Mouse (Mus musculus) MEL (cell line): Measurements from ENCODE around the gene S1pr4. TPM values are rescaled to one million over a fixed set of nuclear protein-coding genes. Genes with fewer than 3 reads are reported as not detected.
A peak's percentile ranks its signal among the peaks of the same experiment; 100 is the strongest.

Source experiments
- DNase-seq: peaks from one replicate; pipeline ENCODE4 v3.0.0; 2011; ENCODE audit warnings: low read depth, low spot score
- H3K27ac ChIP-seq: 2 replicates; pipeline ENCODE4 v1.5.1; 2012; ENCODE audit warnings: low read depth, mild to moderate bottlenecking, control low read depth, low read length, moderate library complexity; ENCODE audit not compliant: control insufficient read depth
- H3K27me3 ChIP-seq, 2 experiments: fragments of 150-350 bp in 1 of 2; sonication (generic) in 1 of 2; 2 replicates each; pipeline ENCODE4 v1.6.1; 2012; ENCODE audit warnings: low read length in 2 of 2, mild to moderate bottlenecking in 2 of 2, improper control_type of control experiment in 1 of 2, moderate library complexity in 1 of 2; ENCODE audit not compliant: insufficient read depth in 2 of 2, control insufficient read depth in 1 of 2
- H3K36me3 ChIP-seq, 2 experiments: 2 replicates each; pipeline ENCODE4 v1.6.1; 2012 to 2014; ENCODE audit warnings: low read length in 2 of 2, improper control_type of control experiment in 1 of 2, inconsistent platforms in 1 of 2, mild to moderate bottlenecking in 1 of 2; ENCODE audit not compliant: insufficient read depth in 2 of 2, control insufficient read depth in 1 of 2
- H3K4me1 ChIP-seq, 2 experiments: fragments of 150-350 bp in 1 of 2; sonication (generic) in 1 of 2; 2 replicates each; pipeline ENCODE4 v1.6.1; 2012; ENCODE audit warnings: low read length in 2 of 2, improper control_type of control experiment in 1 of 2, mild to moderate bottlenecking in 1 of 2; ENCODE audit not compliant: insufficient read depth in 2 of 2, control insufficient read depth in 1 of 2
- H3K4me3 ChIP-seq, 2 experiments: fragments of 150-350 bp in 1 of 2; sonication (generic) in 1 of 2; 2 replicates each; pipeline ENCODE4 v1.5.1; 2012; ENCODE audit warnings: low read depth in 2 of 2, low read length in 2 of 2, mild to moderate bottlenecking in 2 of 2, moderate library complexity in 2 of 2, control low read depth in 1 of 2, improper control_type of control experiment in 1 of 2; ENCODE audit not compliant: control insufficient read depth in 1 of 2, insufficient read depth in 1 of 2
- H3K79me2 ChIP-seq: 2 replicates; pipeline ENCODE4 v1.6.1; 2012; ENCODE audit warnings: mild to moderate bottlenecking, low read length, moderate library complexity; ENCODE audit not compliant: control insufficient read depth, poor library complexity, insufficient read depth
- H3K9ac ChIP-seq: 2 replicates; pipeline ENCODE4 v1.6.1; 2012; ENCODE audit warnings: low read depth, mild to moderate bottlenecking, control low read depth, low read length, moderate library complexity; ENCODE audit not compliant: control insufficient read depth, poor library complexity, severe bottlenecking
- H3K9me3 ChIP-seq: fragments of 150-350 bp; sonication (generic); replicated peaks from 2 replicates; pipeline ENCODE4 v1.6.1; 2012; ENCODE audit warnings: mild to moderate bottlenecking, low read length, improper control_type of control experiment, moderate library complexity; ENCODE audit not compliant: insufficient read depth
- BHLHE40 ChIP-seq: IDR thresholded peaks from 2 replicates; pipeline ENCODE4 v1.6.1; 2012; ENCODE audit warnings: low read depth, mild to moderate bottlenecking, inconsistent platforms, low read length, improper control_type of control experiment, borderline replicate concordance
- CHD1 ChIP-seq: IDR thresholded peaks from 2 replicates; pipeline ENCODE4 v1.6.1; 2012; ENCODE audit warnings: low read depth, mild to moderate bottlenecking, inconsistent platforms, low read length, improper control_type of control experiment
- CHD2 ChIP-seq: IDR thresholded peaks from 2 replicates; pipeline ENCODE4 v1.6.1; 2011; ENCODE audit warnings: low read length, improper control_type of control experiment
- CTCF ChIP-seq, 3 experiments: IDR thresholded peaks in 2 of 3; conservative IDR thresholded peaks in 1 of 3; 2 replicates each; pipeline ENCODE4 v1.5.1; 2011 to 2012; ENCODE audit warnings: low read length in 3 of 3, low read depth in 2 of 3, mild to moderate bottlenecking in 2 of 3, improper control_type of control experiment in 1 of 3, inconsistent platforms in 1 of 3, mixed read lengths in 1 of 3, moderate library complexity in 1 of 3; ENCODE audit not compliant: control insufficient read depth in 1 of 3, insufficient read depth in 1 of 3, poor library complexity in 1 of 3, severe bottlenecking in 1 of 3
- E2F4 ChIP-seq: IDR thresholded peaks from 2 replicates; pipeline ENCODE4 v1.6.1; 2011; ENCODE audit warnings: low read depth, low read length, improper control_type of control experiment, borderline replicate concordance
- ELF1 ChIP-seq: IDR thresholded peaks from 2 replicates; pipeline ENCODE4 v1.6.1; 2014; ENCODE audit warnings: low read depth, mild to moderate bottlenecking, inconsistent platforms, low read length, improper control_type of control experiment, moderate library complexity
- EP300 ChIP-seq, 2 experiments: IDR thresholded peaks; 2 replicates each; pipeline ENCODE4 v1.6.1; 2011; ENCODE audit warnings: improper control_type of control experiment in 2 of 2, low read length in 2 of 2, low read depth in 1 of 2, mild to moderate bottlenecking in 1 of 2
- GABPA ChIP-seq: IDR thresholded peaks from 2 replicates; pipeline ENCODE4 v1.6.1; 2012; ENCODE audit warnings: low read depth, mild to moderate bottlenecking, inconsistent platforms, low read length, improper control_type of control experiment, moderate library complexity
- GATA1 ChIP-seq: IDR thresholded peaks from 2 replicates; pipeline ENCODE4 v1.6.1; 2011; ENCODE audit warnings: low read depth, low read length, improper control_type of control experiment
- HCFC1 ChIP-seq: IDR thresholded peaks from 2 replicates; pipeline ENCODE4 v1.6.1; 2012; ENCODE audit warnings: low read depth, mild to moderate bottlenecking, inconsistent platforms, low read length, improper control_type of control experiment, moderate library complexity
- KAT2A ChIP-seq: conservative IDR thresholded peaks from 2 replicates; pipeline ENCODE4 v1.6.1; 2012; ENCODE audit warnings: low read depth, low read length, improper control_type of control experiment, inconsistent platforms
- MAFK ChIP-seq: IDR thresholded peaks from 2 replicates; pipeline ENCODE4 v1.6.1; 2011; ENCODE audit warnings: low read depth, mild to moderate bottlenecking, low read length, improper control_type of control experiment, borderline replicate concordance
- MAX ChIP-seq: IDR thresholded peaks from 2 replicates; pipeline ENCODE4 v1.6.1; 2011; ENCODE audit warnings: low read length, improper control_type of control experiment
- MAZ ChIP-seq: IDR thresholded peaks from 2 replicates; pipeline ENCODE4 v1.6.1; 2012; ENCODE audit warnings: low read depth, mild to moderate bottlenecking, inconsistent platforms, low read length, improper control_type of control experiment
- MEF2A ChIP-seq: IDR thresholded peaks from 2 replicates; pipeline ENCODE4 v1.6.1; 2014; ENCODE audit warnings: low read depth, mild to moderate bottlenecking, inconsistent platforms, low read length, improper control_type of control experiment; ENCODE audit not compliant: poor library complexity, insufficient replicate concordance, severe bottlenecking; ENCODE audit errors: extremely low read depth
- MXI1 ChIP-seq: IDR thresholded peaks from 2 replicates; pipeline ENCODE4 v1.6.1; 2011; ENCODE audit warnings: mild to moderate bottlenecking, low read depth, low read length, improper control_type of control experiment
- MYB ChIP-seq: IDR thresholded peaks from 2 replicates; pipeline ENCODE4 v1.6.1; 2011; ENCODE audit warnings: mild to moderate bottlenecking, low read depth, low read length, improper control_type of control experiment
- NELFE ChIP-seq: IDR thresholded peaks from 2 replicates; pipeline ENCODE4 v1.6.1; 2011; ENCODE audit warnings: low read depth, low read length, improper control_type of control experiment
- NRF1 ChIP-seq: IDR thresholded peaks from 2 replicates; pipeline ENCODE4 v1.6.1; 2014; ENCODE audit warnings: low read depth, mild to moderate bottlenecking, inconsistent platforms, low read length, improper control_type of control experiment, moderate library complexity; ENCODE audit not compliant: poor library complexity, insufficient read depth, severe bottlenecking
- POLR2A ChIP-seq, 2 experiments: IDR thresholded peaks; 2 replicates each; pipeline ENCODE4 v1.6.1; 2011 to 2012; ENCODE audit warnings: low read length in 2 of 2, mild to moderate bottlenecking in 2 of 2, control low read depth in 1 of 2, improper control_type of control experiment in 1 of 2, low read depth in 1 of 2, moderate library complexity in 1 of 2; ENCODE audit not compliant: control insufficient read depth in 1 of 2, insufficient read depth in 1 of 2, poor library complexity in 1 of 2
- POLR2AphosphoS2 ChIP-seq: IDR thresholded peaks from 2 replicates; pipeline ENCODE4 v1.6.1; 2011; ENCODE audit warnings: low read length, improper control_type of control experiment
- RAD21 ChIP-seq: IDR thresholded peaks from 2 replicates; pipeline ENCODE4 v1.6.1; 2011; ENCODE audit warnings: mild to moderate bottlenecking, low read depth, low read length, improper control_type of control experiment
- RCOR1 ChIP-seq: IDR thresholded peaks from 2 replicates; pipeline ENCODE4 v1.6.1; 2012; ENCODE audit warnings: low read depth, mild to moderate bottlenecking, inconsistent platforms, low read length, improper control_type of control experiment
- SIN3A ChIP-seq: IDR thresholded peaks from 2 replicates; pipeline ENCODE4 v1.6.1; 2012; ENCODE audit warnings: low read length, improper control_type of control experiment, inconsistent platforms
- SMC3 ChIP-seq: IDR thresholded peaks from 2 replicates; pipeline ENCODE4 v1.6.1; 2011; ENCODE audit warnings: low read depth, low read length, improper control_type of control experiment
- UBTF ChIP-seq: IDR thresholded peaks from 2 replicates; pipeline ENCODE4 v1.6.1; 2012; ENCODE audit warnings: low read depth, mild to moderate bottlenecking, inconsistent platforms, low read length, improper control_type of control experiment, moderate library complexity, borderline replicate concordance; ENCODE audit not compliant: insufficient read depth
- USF1 ChIP-seq: IDR thresholded peaks from 2 replicates; pipeline ENCODE4 v1.6.1; 2014; ENCODE audit warnings: low read depth, mild to moderate bottlenecking, inconsistent platforms, low read length, improper control_type of control experiment, moderate library complexity
- ZC3H11A ChIP-seq: IDR thresholded peaks from 2 replicates; pipeline ENCODE4 v1.6.1; 2012; ENCODE audit warnings: low read depth, mild to moderate bottlenecking, inconsistent platforms, low read length, improper control_type of control experiment
- ZMIZ1 ChIP-seq: IDR thresholded peaks from 2 replicates; pipeline ENCODE4 v1.6.1; 2012; ENCODE audit warnings: low read depth, mild to moderate bottlenecking, inconsistent platforms, low read length, improper control_type of control experiment, moderate library complexity
- polyA plus RNA-seq, 2 experiments: library from polyadenylated mRNA; stranded (reverse) in 1 of 2; unstranded in 1 of 2; fragments of >175 nt in 1 of 2; fragments of >200 nt in 1 of 2; gene quantifications; 2 replicates each; pipeline versions ENCODE4 v1.2.1 to v1.2.4; 2012; ENCODE audit warnings: low replicate concordance in 2 of 2, low read depth in 1 of 2; ENCODE audit not compliant: insufficient read length in 2 of 2, insufficient read depth in 1 of 2, missing spikeins in 1 of 2
- total RNA-seq: library from RNA; depleted of rRNA; stranded (reverse); fragments of 300-350 nt; gene quantifications from 2 replicates; pipeline ENCODE4 v1.2.3, GENCODE M21; 2012

Gene S1pr4
- total and polyA plus RNA-seq, 3 experiments: 1.6 to 2.1 TPM; not detected in 1

DNA sequence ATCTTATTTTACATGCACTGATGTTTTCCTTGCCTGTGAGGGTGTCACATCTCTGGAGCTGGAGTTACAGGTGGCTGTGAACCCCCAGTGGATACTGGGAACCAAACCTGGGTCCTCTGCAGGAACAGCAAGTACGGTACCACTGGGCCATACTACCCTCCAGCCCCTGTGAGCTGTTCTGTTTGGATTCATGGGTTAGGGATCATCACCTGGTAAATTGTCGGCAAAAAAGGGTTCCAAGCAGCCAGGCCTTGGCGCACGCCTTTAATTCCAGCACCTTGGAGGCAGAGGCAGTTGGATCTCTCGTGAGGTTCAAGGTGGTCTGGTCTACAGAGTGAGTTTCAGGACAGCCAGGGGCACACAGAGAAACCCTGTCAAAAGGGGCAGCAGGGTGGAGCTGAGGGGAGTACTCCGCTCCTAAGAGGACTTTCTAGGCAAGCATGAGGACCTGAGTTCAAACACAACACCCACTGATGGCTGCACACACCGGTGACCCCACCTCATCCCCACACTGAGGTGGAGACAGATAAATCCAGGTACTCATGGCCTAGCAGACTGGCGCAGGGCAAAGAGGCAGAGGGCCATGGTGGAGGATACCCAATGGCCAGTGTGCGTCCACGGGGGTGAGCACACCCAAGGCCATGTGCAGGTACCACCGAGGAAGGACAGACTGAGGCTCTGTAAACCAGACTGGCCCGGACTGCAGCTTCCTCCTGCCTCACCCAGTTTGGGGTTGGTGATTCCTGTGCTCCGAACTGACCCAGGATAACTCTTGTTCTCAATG lies 47.0 kb upstream of the S1pr4 start:
- Histone ChIP-seq H3K4me1 (peaks cover 14 to 30% of the 10 kb centered on the region in 2 experiments), H3K9me3 (no peaks in the 10 kb centered on the region), H3K27ac (peak overlapping the region; percentile 52), H3K4me3 (no peak overlapping the region)
- TF ChIP-seq MYB (no peak), MEF2A (no peak), GATA1 (no peak), ZMIZ1 (no peak), NRF1 (no peak), KAT2A (no peak), USF1 (no peak), NELFE (no peak), MAFK (no peak), CHD1 (no peak), MAX (no peak)
- TF ChIP-seq, all 39 proteins: peak for 0
- H3K36me3 ChIP-seq: peaks cover 0 to 13% of the 10 kb centered on the region in 2 experiments; a peak in 2 of 4 replicates
- no peaks in the 10 kb centered on the region for H3K27me3 ChIP-seq
- peak overlapping the region; percentile 10; the same call in 1 of the 2 replicates for H3K9ac ChIP-seq
- H3K79me2 ChIP-seq: peaks cover 29% of the 10 kb centered on the region
- DNase-seq: no peak

DNA sequence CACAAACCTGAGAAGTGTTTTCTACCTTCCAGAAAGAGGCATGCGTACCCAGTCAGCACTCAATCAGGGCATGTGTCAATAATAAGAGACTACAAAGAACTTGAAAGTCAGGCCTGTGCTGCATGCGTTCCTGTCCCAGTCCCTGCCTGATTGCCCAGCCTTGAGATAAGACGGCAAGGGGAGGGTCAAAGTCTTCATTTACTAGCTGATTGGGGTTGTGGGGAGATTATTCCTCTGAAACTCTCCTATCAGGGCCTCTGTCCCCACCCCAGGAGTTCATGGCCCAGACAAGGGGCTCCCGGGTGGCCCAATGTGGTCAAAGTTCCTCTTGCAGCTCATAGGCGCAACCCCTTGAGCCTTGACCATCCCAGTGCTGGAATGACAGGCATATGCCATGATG lies 46.4 kb upstream of the S1pr4 start:
- peak overlapping the region; percentile 37 for H3K9ac ChIP-seq
- H3K36me3 ChIP-seq: peaks cover 0 to 10% of the 10 kb centered on the region in 2 experiments; a peak in 2 of 4 replicates
- peak overlapping the region; percentile 57 for H3K27ac ChIP-seq
- peaks cover 11 to 24% of the 10 kb centered on the region in 2 experiments for H3K4me1 ChIP-seq
- peak; percentile 92 for DNase-seq
- H3K9me3 ChIP-seq: no peaks in the 10 kb centered on the region
- no peaks in the 10 kb centered on the region for H3K27me3 ChIP-seq
- H3K4me3 ChIP-seq: peak overlapping the region; percentile 1 to 66; a peak in 2 of 4 replicates
- peaks cover 36% of the 10 kb centered on the region for H3K79me2 ChIP-seq
- peak; percentile 46; the same call in 1 of the 2 replicates for TF ChIP-seq SIN3A
- TF ChIP-seq ZC3H11A: no peak
- TF ChIP-seq BHLHE40: no peak
- TF ChIP-seq E2F4: no peak
- peak; percentile 72; the same call in 1 of the 2 replicates for TF ChIP-seq MAZ
- peak; percentile 55; the same call in 1 of the 2 replicates for TF ChIP-seq RCOR1
- no peak for TF ChIP-seq RAD21
- no peak for TF ChIP-seq UBTF
- no peak for TF ChIP-seq KAT2A
- TF ChIP-seq EP300 (IDR thresholded peaks at IDR 0.05; ENCODE audit: low read depth in 1 of 2, low read length in 2 of 2): peak; percentile 17 to 25; a peak in 3 of 4 replicates
- no peak for TF ChIP-seq CTCF (IDR thresholded peaks at IDR 0.05 in 2 of 3, conservative IDR thresholded peaks at IDR 0.05 in 1 of 3; ENCODE audit: control insufficient read depth in 1 of 3, insufficient read depth in 1 of 3, low read depth in 2 of 3, low read length in 3 of 3, poor library complexity in 1 of 3, severe bottlenecking in 1 of 3)
- TF ChIP-seq ZMIZ1: peak; percentile 72; the same call in 1 of the 2 replicates
- peak; percentile 55 for TF ChIP-seq NELFE
- no peak for TF ChIP-seq SMC3
- no peak for TF ChIP-seq CHD2
- peak in 1 of 2 experiments; percentile 79; a peak in 2 of 4 replicates for TF ChIP-seq POLR2A (IDR thresholded peaks at IDR 0.05; ENCODE audit: control insufficient read depth in 1 of 2, insufficient read depth in 1 of 2, low read depth in 1 of 2, low read length in 2 of 2, poor library complexity in 1 of 2)
- no peak for TF ChIP-seq CHD1
- TF ChIP-seq ELF1: no peak
- no peak for TF ChIP-seq MEF2A
- peak; percentile 90 for TF ChIP-seq GATA1
- no peak for TF ChIP-seq NRF1
- TF ChIP-seq GABPA: no peak
- TF ChIP-seq HCFC1: peak; percentile 71
- TF ChIP-seq MXI1: peak; percentile 90
- TF ChIP-seq POLR2AphosphoS2: peak; percentile 63; the same call in 1 of the 2 replicates
